Mouse (Mus musculus) CD8-positive naive resting alpha-beta T cell, adult 2 months (primary cell): Measurements from ENCODE around the gene Tctn1.

Source experiments
- DNase-seq, 2 experiments: peaks; one replicate each; pipeline ENCODE4 v3.0.0; 2022; ENCODE audit warnings: low read depth in 2 of 2, low spot score in 2 of 2

The Tctn1 gene

DNA sequence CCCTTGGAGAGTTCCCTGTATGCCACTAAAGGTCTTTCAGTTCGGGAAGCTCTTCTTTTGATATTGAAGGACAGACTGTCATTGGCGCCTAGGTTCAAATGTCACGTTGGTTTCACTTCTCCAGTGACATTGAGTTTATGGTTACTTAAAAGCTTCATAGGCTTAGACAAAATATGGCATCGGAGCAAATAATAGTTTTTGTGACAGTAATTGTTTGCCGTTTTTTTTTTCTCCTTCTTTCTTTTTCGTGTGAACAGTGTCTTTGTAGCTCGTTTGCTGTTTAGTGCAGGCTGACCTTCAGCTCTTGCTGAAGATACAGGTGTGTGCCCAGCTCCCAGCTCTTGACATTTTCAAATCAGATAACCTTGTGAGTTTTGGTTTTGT lies 21.5 kb upstream of the Tctn1 start:
- DNase-seq, result no peak

- DNase-seq, result no peak
Observed at GRCm38 (mm10) chr5:122285029-122285766, 20.9 kb upstream of the Tctn1 start.

DNA sequence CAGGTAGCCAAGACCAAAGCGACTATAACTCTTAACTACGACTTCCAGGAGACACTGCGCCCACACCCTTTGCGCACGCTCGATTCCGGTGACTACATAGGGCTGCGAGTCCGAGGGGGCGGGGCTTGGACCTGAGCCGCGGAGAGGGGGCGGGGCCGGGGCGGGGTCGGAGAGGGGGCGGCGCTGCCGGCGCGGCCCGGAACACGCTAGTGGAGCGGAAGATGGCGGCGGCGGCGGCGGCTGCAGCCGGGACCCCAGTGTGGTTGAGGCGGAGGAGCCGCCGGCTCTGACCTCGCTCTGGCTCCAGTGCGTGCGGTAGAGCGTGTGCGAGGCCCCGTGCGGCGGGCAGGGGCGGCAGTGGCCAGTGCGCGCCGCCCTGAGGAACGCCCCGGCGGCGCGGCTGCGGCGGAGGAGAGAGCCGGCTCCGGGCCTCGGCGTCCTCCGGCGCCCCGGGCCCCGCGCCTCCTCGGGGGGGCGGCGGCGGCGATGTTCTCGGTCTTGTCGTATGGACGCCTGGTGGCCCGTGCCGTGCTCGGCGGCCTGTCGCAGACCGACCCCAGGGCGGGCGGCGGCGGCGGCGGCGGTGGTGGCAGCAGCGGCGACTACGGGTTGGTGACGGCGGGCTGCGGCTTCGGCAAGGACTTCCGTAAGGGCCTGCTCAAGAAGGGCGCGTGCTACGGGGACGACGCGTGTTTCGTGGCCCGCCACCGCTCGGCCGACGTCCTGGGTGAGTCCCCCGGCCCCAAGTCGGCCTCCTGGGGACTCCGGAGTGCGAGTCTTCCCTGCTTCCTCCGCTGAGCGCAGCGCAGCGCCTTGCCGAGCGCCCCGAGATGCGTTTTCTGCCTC lies 20.1 kb upstream of the Tctn1 start, which contains the start of gene Pptc7:
Gene Pptc7 (plus strand): TSS at position 183 of the 846 bp plus-strand sequence.
- DNase-seq, result peak; percentile 84

- DNase-seq, result no peak
Observed at GRCm38 (mm10) chr5:122283828-122284182, 19.5 kb upstream of the Tctn1 start.

GRCm38 (mm10) chr5:122280827-122281462 lies 16.7 kb upstream of the Tctn1 start:
- no peak for DNase-seq

GRCm38 (mm10) chr5:122280422-122280826 lies 16.2 kb upstream of the Tctn1 start:
- no peak for DNase-seq

GRCm38 (mm10) chr5:122279799-122280421 lies 15.7 kb upstream of the Tctn1 start:
- no peak for DNase-seq

- no peak for DNase-seq
Observed at GRCm38 (mm10) chr5:122278946-122279345, 14.7 kb upstream of the Tctn1 start.

GRCm38 (mm10) chr5:122274785-122275184 lies 10.5 kb upstream of the Tctn1 start:
- DNase-seq, result peak; percentile 60 to 75

GRCm38 (mm10) chr5:122272821-122273220 lies 8.6 kb upstream of the Tctn1 start:
- DNase-seq, result no peak

DNA sequence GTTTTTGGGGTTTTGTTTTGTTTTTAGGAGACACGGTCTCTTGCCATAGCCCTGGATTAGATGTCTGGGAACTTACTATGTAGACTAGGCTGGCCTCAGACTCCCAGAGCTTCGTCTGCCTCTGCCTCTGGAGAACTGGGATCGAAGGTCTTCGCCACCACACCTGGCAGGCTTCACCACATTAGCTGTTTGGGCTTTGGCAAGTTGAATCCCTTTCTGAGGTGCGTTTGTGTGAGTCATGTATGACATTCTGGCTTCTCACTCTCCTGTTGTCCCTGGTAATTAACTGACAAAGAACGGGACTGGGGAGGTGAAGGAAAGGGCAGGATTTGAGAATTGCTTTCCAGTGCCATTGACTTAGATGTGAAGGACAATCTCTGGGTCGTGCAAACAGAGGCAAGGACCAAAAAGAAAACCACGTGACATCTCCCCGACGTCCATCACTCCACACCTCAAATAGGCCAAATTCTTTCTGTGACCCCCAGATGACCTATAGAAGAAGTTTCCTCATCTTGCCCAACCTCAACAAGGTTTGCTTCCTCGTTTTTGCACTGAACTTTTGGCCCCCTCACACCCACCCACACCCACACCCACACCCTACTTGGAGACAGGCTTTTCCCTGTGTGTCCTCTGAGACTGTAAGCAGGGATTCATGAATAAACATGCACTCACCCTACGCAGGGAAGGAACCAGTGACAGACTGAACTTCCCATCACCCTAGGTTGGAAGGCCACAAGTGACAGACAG lies 4.8 kb upstream of the Tctn1 start:
- no peak for DNase-seq

- peak; percentile 66 to 83 for DNase-seq
Observed at GRCm38 (mm10) chr5:122267899-122268298, 3.6 kb upstream of the Tctn1 start.

DNA sequence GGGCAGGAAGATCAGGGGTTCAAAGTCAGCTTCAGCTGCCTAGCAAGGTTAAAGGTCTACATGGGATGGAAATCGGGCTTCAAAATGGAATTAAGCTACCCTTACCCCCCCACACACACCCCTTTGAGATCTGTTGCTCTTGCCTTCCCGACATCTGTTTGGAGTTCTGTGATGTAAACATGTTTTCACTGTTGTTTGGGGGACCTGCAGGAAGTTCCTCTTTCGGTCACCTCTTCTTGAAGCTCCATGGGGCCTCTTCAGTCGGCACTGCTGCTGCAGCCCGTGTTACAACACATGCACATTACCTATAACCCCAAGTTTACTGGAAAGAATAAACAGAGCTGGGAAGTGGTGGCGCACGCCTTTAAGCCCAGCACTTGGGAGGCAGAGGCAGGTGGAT lies 2.9 kb upstream of the Tctn1 start:
- DNase-seq, result no peak

DNA sequence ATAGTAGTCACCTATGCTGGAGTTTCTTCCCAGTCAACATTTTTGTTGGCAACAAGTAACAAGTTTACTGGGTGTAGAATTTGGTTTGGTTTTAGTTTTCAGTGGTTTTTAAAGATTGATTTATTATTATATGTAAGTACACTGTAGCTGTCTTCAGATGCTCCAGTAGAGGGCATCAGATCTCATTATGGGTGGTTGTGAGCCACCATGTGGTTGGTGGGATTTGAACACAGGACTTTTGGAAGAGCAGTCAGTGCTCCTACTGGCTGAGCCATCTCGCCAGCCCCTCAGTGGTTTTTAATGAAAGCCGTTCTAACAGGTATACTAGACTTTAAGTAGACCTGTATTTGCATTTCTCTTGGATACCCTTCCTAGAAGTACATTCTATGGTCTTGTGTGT lies 1.7 kb upstream of the Tctn1 start:
- DNase-seq, result no peak

GRCm38 (mm10) chr5:122265187-122265586 lies 927 bp upstream of the Tctn1 start:
- no peak for DNase-seq

- no peak for DNase-seq
Observed at GRCm38 (mm10) chr5:122262104-122262503, 2.2 kb downstream of the Tctn1 start.

GRCm38 (mm10) chr5:122258027-122258741 lies 6.1 kb downstream of the Tctn1 start:
- no peak for DNase-seq

- no peak for DNase-seq
Observed at GRCm38 (mm10) chr5:122251895-122252606, 12.2 kb downstream of the Tctn1 start.

DNA sequence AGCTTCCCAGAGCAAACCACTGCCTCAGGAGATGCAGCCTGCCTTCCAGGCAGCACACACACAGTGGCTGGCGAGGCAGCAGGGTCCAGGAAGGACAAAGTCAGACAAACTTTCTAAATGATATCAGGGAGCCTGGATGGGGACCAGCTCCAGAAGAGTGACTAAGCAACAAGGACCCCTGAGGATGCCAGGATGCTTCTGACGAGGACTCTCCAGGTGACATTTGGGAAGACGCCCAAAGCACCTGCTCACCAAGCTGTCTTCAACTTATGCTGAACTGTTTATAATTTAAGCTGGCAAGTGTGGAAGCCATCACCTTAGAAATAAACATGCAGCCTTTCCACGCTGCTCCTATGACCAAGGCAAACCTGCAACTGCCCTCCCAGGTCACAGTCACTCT lies 15.0 kb downstream of the Tctn1 start:
- no peak for DNase-seq
